Mouse (Mus musculus) frontal cortex, postnatal 10 days (tissue): ENCODE data around the gene Mapkapk3.
A peak's percentile ranks its signal among the peaks of the same experiment; 100 is the strongest.
"Not testable (repeated sequence)": the region's sequence is repeated elsewhere in the genome, so short reads cannot be mapped to it uniquely, and the experiment has no call there.

Source experiments
- DNase-seq, 2 experiments: peaks; one replicate each; pipeline ENCODE4 v3.0.0; 2022; ENCODE audit warnings: low spot score in 2 of 2, mixed read lengths in 1 of 2

Gene Mapkapk3

GRCm38 (mm10) chr9:107307099-107307872, 17.6 kb upstream of the Mapkapk3 start:
- DNase-seq, result no peak

GRCm38 (mm10) chr9:107306673-107307072, 17.0 kb upstream of the Mapkapk3 start:
- DNase-seq, result not testable (repeated sequence)

- DNase-seq, result no peak
These were observed 16.2 kb upstream of the Mapkapk3 start for GRCm38 (mm10) chr9:107305601-107306542.

- DNase-seq, result no peak
These were observed 15.3 kb upstream of the Mapkapk3 start for GRCm38 (mm10) chr9:107305012-107305411.

GRCm38 (mm10) chr9:107304383-107304782, 14.7 kb upstream of the Mapkapk3 start:
- no peak for DNase-seq

GRCm38 (mm10) chr9:107303900-107304299, 14.2 kb upstream of the Mapkapk3 start:
- DNase-seq, result no peak

GRCm38 (mm10) chr9:107303121-107303820, 13.6 kb upstream of the Mapkapk3 start:
- DNase-seq, result no peak

- DNase-seq, result no peak
These were observed 12.9 kb upstream of the Mapkapk3 start for GRCm38 (mm10) chr9:107302592-107302991.

- no peak for DNase-seq
These were observed 12.1 kb upstream of the Mapkapk3 start for GRCm38 (mm10) chr9:107301554-107302331.

- DNase-seq, result no peak
These were observed 10.7 kb upstream of the Mapkapk3 start for GRCm38 (mm10) chr9:107300224-107300973.

- DNase-seq, result no peak
These were observed 10.1 kb upstream of the Mapkapk3 start for GRCm38 (mm10) chr9:107299783-107300182.

- no peak for DNase-seq
These were observed 9.2 kb upstream of the Mapkapk3 start for GRCm38 (mm10) chr9:107298876-107299275.

- DNase-seq, result no peak
These were observed 8.5 kb upstream of the Mapkapk3 start for GRCm38 (mm10) chr9:107298059-107298780.

GRCm38 (mm10) chr9:107297658-107298057, 8.0 kb upstream of the Mapkapk3 start:
- no peak for DNase-seq

- no peak for DNase-seq
These were observed 7.4 kb upstream of the Mapkapk3 start for GRCm38 (mm10) chr9:107297059-107297458.

- peak; percentile 85 to 91 for DNase-seq
These were observed 6.9 kb upstream of the Mapkapk3 start for GRCm38 (mm10) chr9:107296501-107296965.

GRCm38 (mm10) chr9:107296041-107296440, 6.4 kb upstream of the Mapkapk3 start:
- DNase-seq, result no peak

GRCm38 (mm10) chr9:107296016-107296040, 6.2 kb upstream of the Mapkapk3 start, which contains the start of gene Cish:
TSS of gene Cish (plus strand) at chr9:107296026.
- DNase-seq, result no peak

GRCm38 (mm10) chr9:107295616-107296015, 5.9 kb upstream of the Mapkapk3 start:
- DNase-seq, result no peak

GRCm38 (mm10) chr9:107294249-107294648, 4.6 kb upstream of the Mapkapk3 start:
- DNase-seq, result peak in 1 of 2 experiments; percentile 75
